Mouse (Mus musculus): ENCODE measurements around the gene Mast2. TPM values are rescaled to one million over a fixed set of nuclear protein-coding genes. Genes with fewer than 3 reads are reported as not detected.

The Mast2 gene
- total RNA-seq, 2 experiments from 2014 or later = 10.5 to 28.7 TPM

DNA sequence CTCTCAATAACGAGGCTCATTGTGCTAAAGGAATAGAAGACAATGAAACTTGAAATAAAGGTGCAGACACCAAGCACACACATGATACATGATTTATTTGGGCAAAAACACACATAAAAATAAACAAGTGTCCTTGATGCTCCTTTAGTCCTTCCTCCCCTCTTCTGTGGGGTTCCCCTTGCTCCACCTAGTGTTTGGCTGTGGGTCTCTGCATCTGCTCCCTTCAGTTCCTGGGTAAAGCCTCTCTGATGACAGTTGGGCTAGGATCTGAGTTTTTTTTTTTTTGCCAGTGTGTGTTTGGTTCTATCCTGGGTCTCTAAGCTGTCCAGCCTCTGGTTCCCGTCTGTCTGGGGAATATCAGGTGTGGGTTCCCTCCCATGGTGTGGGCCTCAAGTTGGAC lies 181.8 kb downstream of the Mast2 start:
- ATAC-seq (ENCODE audit: poor library complexity, severe bottlenecking) = no peak

DNA sequence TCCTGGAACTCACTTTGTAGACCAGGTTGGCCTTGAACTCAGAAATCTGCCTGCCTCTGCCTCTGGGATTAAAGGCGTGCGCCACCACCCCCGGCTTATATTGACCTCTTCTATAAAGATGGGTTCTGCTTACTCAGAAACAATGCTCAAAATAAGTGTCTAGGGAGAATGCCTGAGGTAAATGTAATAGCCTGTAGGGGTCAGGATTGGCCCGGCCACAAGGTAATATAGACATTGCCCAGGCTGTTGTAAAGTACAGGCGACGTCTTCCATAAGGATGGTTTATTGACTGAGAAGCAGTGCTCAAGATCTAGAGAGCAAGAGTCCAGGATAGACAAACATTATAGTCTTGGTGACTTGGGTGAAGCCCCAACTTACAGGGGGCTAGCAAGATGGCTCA lies 195.8 kb downstream of the Mast2 start:
- ATAC-seq (ENCODE audit: poor library complexity, severe bottlenecking) = no peak

Other genes with a start within 250 kb of the Mast2 start
- 0.31 and 0.41 TPM in 2 replicates for gene Pik3r3, start 242.6 kb downstream of the Mast2 start, total RNA-seq (2015)
- 0.24 and 1.1 TPM in 2 replicates for gene Pik3r3, start 242.6 kb downstream of the Mast2 start, total RNA-seq (2017)
- 5.8 and 7.5 TPM in 2 replicates for gene Ipp, start 43.4 kb upstream of the Mast2 start, total RNA-seq (2015)
- gene Ipp, start 43.4 kb upstream of the Mast2 start, total RNA-seq (2017) = 10.2 and 10.8 TPM in 2 replicates
- 17.5 and 20.8 TPM in 2 replicates for gene Tmem69, start 91.8 kb upstream of the Mast2 start, total RNA-seq (2015)
- 5.5 and 10.2 TPM in 2 replicates for gene Tmem69, start 91.8 kb upstream of the Mast2 start, total RNA-seq (2017)
- 78.7 and 84.3 TPM in 2 replicates for gene Gpbp1l1, start 93.5 kb upstream of the Mast2 start, total RNA-seq (2015)
- 139 and 162 TPM in 2 replicates for gene Gpbp1l1, start 93.5 kb upstream of the Mast2 start, total RNA-seq (2017)
- 2.7 and 3.3 TPM in 2 replicates for gene Ccdc17, start 132.5 kb upstream of the Mast2 start, total RNA-seq (2015)
- 2.6 and 4.3 TPM in 2 replicates for gene Ccdc17, start 132.5 kb upstream of the Mast2 start, total RNA-seq (2017)
- gene Nasp, start 163.8 kb upstream of the Mast2 start, total RNA-seq (2015) = 95.7 and 101 TPM in 2 replicates
- 225 and 236 TPM in 2 replicates for gene Nasp, start 163.8 kb upstream of the Mast2 start, total RNA-seq (2017)
- 465 and 471 TPM in 2 replicates for gene Akr1a1, start 187.5 kb upstream of the Mast2 start, total RNA-seq (2015)
- 733 and 897 TPM in 2 replicates for gene Akr1a1, start 187.5 kb upstream of the Mast2 start, total RNA-seq (2017)
- gene Prdx1, start 221.4 kb upstream of the Mast2 start, total RNA-seq (2015) = 556 and 644 TPM in 2 replicates
- 344 and 395 TPM in 2 replicates for gene Prdx1, start 221.4 kb upstream of the Mast2 start, total RNA-seq (2017)
- 8.1 and 10.9 TPM in 2 replicates for gene Mmachc, start 244.2 kb upstream of the Mast2 start, total RNA-seq (2015)
- 5.2 and 6.4 TPM in 2 replicates for gene Mmachc, start 244.2 kb upstream of the Mast2 start, total RNA-seq (2017)
- 34.7 and 36.2 TPM in 2 replicates for gene Ccdc163, start 244.3 kb upstream of the Mast2 start, total RNA-seq (2015)
- gene Ccdc163, start 244.3 kb upstream of the Mast2 start, total RNA-seq (2017) = 19.2 and 23.4 TPM in 2 replicates

All from megakaryocyte, adult 5-6 weeks (primary cell).